Mouse (Mus musculus) embryonic facial prominence, embryonic 11.5 days (tissue): ENCODE results near the gene Ntmt1. TPM values are rescaled to one million over a fixed set of nuclear protein-coding genes. Genes with fewer than 3 reads are reported as not detected.

ENCODE experiments used
- ATAC-seq: fragments of 200-750 bp; cut with Nextera tagmentation; replicated peaks from 2 replicates; pipeline ENCODE4 v1.8.0; 2017; ENCODE audit warnings: low read depth; ENCODE audit not compliant: insufficient number of reproducible peaks, low FRiP score, low TSS enrichment
- DNase-seq: peaks from one replicate; pipeline ENCODE4 v3.0.0-alpha.2; 2015; ENCODE audit warnings: low spot score
- H3K27ac ChIP-seq: fragments of 300-500 bp; sonication (generic); replicated peaks from 2 replicates; pipeline ENCODE4 v1.5.1; 2014; ENCODE audit warnings: mild to moderate bottlenecking, low read depth, low read length, control low read depth
- H3K27me3 ChIP-seq: fragments of 300-500 bp; sonication (generic); 2 replicates; pipeline ENCODE4 v1.6.1; 2014; ENCODE audit warnings: mild to moderate bottlenecking, low read length, moderate library complexity, mixed read lengths; ENCODE audit not compliant: control insufficient read depth, insufficient read depth
- H3K36me3 ChIP-seq: fragments of 300-500 bp; sonication (generic); replicated peaks from 2 replicates; pipeline ENCODE4 v1.6.1; 2014; ENCODE audit warnings: low read depth, mild to moderate bottlenecking, low read length, moderate library complexity, mixed read lengths; ENCODE audit not compliant: control insufficient read depth, insufficient read depth
- H3K4me1 ChIP-seq: fragments of 300-500 bp; sonication (generic); 2 replicates; pipeline ENCODE4 v1.6.1; 2014; ENCODE audit warnings: low read length, mixed read lengths; ENCODE audit not compliant: control insufficient read depth, insufficient read depth
- H3K4me2 ChIP-seq: fragments of 300-500 bp; sonication (generic); 2 replicates; pipeline ENCODE4 v1.6.1; 2014; ENCODE audit warnings: low read depth, mild to moderate bottlenecking, control low read depth, low read length, moderate library complexity
- H3K4me3 ChIP-seq: fragments of 300-500 bp; sonication (generic); 2 replicates; pipeline ENCODE4 v1.5.1; 2014; ENCODE audit warnings: low read depth, low read length, control low read depth
- H3K9ac ChIP-seq: fragments of 300-500 bp; sonication (generic); replicated peaks from 2 replicates; pipeline ENCODE4 v1.6.1; 2014; ENCODE audit warnings: mild to moderate bottlenecking, control low read depth, low read length
- H3K9me3 ChIP-seq: fragments of 300-500 bp; sonication (generic); replicated peaks from 2 replicates; pipeline ENCODE4 v1.6.1; 2016; ENCODE audit warnings: mild to moderate bottlenecking, low read length, inconsistent platforms, mixed read lengths; ENCODE audit not compliant: control insufficient read depth
- WGBS: fragments of 180-500 bp; shearing (Covaris S2); extraction: QIAGEN DNeasy Blood & Tissue Kit; methylation state at CpG from one replicate; pipeline ENCODE4 v1.1.7; 2014; 5-methylcytosine and 5-hydroxymethylcytosine counted together
- polyA plus RNA-seq: library from polyadenylated mRNA; unstranded; fragments of >200 nt; fragmentation: Nextera tagmentation; extraction: Ambion mirVana; gene quantifications from 2 replicates; pipeline ENCODE4 v1.2.1, GENCODE M21; 2014

Ntmt1 gene
- polyA plus RNA-seq, 1 experiment from 2014 or later, result 98.9 TPM

DNA sequence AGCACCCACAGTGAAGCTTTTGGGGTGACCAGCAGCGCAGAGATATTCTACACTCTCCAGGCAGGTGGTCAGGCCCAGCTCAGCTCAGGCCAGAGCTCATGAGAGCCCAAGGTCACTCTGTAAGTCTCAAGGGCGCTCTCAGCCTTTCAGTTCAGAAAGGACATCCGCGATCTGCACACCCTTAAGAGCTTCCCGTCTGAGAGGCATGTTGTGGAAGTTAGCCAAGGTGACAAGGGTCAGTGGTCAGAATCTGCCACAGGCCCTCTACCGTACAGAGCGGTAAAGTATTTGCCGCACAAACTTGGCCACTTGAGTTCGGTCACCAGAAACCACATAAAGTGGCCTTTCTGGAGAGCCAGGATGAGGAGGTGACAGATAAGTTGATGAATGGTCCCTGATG is 55.9 kb downstream of the Ntmt1 start:
- no peak for DNase-seq
- Histone ChIP-seq H3K9me3 (no peaks in the 10 kb centered on the region), H3K27me3 (no peaks in the 10 kb centered on the region), H3K36me3 (no peaks in the 10 kb centered on the region), H3K27ac (peak overlapping the region; percentile 60; the same call in 1 of the 2 replicates), H3K4me2 (no peak overlapping the region), H3K9ac (no peak overlapping the region), H3K4me3 (no peak overlapping the region), H3K4me1 (peaks cover 13% of the 10 kb centered on the region)
- 56% methylated on average over 9 of the region's 9 CpGs for WGBS
- ATAC-seq, result no peak

GRCm38 (mm10) chr2:30864968-30865381 is 57.3 kb downstream of the Ntmt1 start:
- no peaks in the 10 kb centered on the region for H3K27me3 ChIP-seq
- peak; percentile 73 for DNase-seq
- peak overlapping the region; percentile 60 for H3K27ac ChIP-seq
- H3K4me1 ChIP-seq, result peaks cover 13% of the 10 kb centered on the region
- H3K9me3 ChIP-seq, result no peaks in the 10 kb centered on the region
- no peaks in the 10 kb centered on the region for H3K36me3 ChIP-seq
- peak; percentile 68; the same call in 1 of the 2 replicates for ATAC-seq
- H3K4me3 ChIP-seq, result peak overlapping the region; percentile 9; the same call in 1 of the 2 replicates
- peak overlapping the region; percentile 35 for H3K9ac ChIP-seq
- WGBS, result 2% methylated on average over 34 of the region's 35 CpGs
- peak overlapping the region; percentile 26 for H3K4me2 ChIP-seq

GRCm38 (mm10) chr2:30865426-30865825 is 57.8 kb downstream of the Ntmt1 start:
- H3K4me3 ChIP-seq, result no peak overlapping the region
- no peak overlapping the region for H3K9ac ChIP-seq
- no peaks in the 10 kb centered on the region for H3K9me3 ChIP-seq
- ATAC-seq, result 0 out of 2 replicates have a peak, but pooled peaks have one; percentile 40
- no peaks in the 10 kb centered on the region for H3K36me3 ChIP-seq
- DNase-seq, result no peak
- H3K4me2 ChIP-seq, result no peak overlapping the region; the same call in 1 of the 2 replicates
- H3K27me3 ChIP-seq, result no peaks in the 10 kb centered on the region
- 34% methylated on average over 3 of the region's 3 CpGs for WGBS
- peak overlapping the region; percentile 60 for H3K27ac ChIP-seq
- H3K4me1 ChIP-seq, result peaks cover 13% of the 10 kb centered on the region

DNA sequence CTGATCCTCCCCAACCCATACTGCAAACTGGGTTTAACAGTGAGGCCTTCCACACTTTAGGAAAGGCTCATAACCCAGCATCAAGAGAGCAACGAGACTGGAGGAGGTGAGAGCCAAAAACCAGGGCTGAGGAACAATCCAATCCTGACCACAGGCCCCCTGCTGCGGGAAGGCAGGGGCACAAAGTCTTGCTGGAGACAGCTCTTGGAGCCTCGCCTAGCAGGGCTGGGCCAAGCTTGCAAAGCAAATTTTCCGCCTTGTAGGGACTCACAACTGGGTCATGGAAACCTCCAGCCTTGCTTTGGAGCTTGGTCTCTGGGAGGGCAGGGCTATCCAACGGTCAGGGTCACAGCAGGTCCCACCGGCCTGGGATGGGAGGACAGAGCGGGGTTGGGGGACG is 63.2 kb downstream of the Ntmt1 start:
- no peak for DNase-seq
- Histone ChIP-seq H3K9ac (no peak overlapping the region; the same call in 1 of the 2 replicates), H3K9me3 (no peaks in the 10 kb centered on the region), H3K4me3 (no peak overlapping the region), H3K27me3 (no peaks in the 10 kb centered on the region), H3K4me2 (no peak overlapping the region), H3K4me1 (peaks cover 18% of the 10 kb centered on the region), H3K36me3 (no peaks in the 10 kb centered on the region), H3K27ac (0 out of 2 replicates have a peak overlapping the region, but pooled peaks have one; percentile 28)
- 71% methylated on average over 8 of the region's 8 CpGs for WGBS
- no peak for ATAC-seq

Other genes starting within 250 kb of the Ntmt1 start
- gene Cstad, start 212.8 kb upstream of the Ntmt1 start, polyA plus RNA-seq, result 1.9 TPM in 1 of 2 replicates, not detected in the other
- 1.8 and 3.6 TPM in 2 replicates for gene 1700001O22Rik, start 4.2 kb upstream of the Ntmt1 start, polyA plus RNA-seq
- gene Asb6, start 22.5 kb downstream of the Ntmt1 start, polyA plus RNA-seq, result 27.6 and 35.7 TPM in 2 replicates
- 106 and 109 TPM in 2 replicates for gene Prrx2, start 27.1 kb downstream of the Ntmt1 start, polyA plus RNA-seq
- 9.1 and 9.3 TPM in 2 replicates for gene Ptges, start 122.0 kb downstream of the Ntmt1 start, polyA plus RNA-seq
- gene Tor1b, start 145.1 kb downstream of the Ntmt1 start, polyA plus RNA-seq, result 26.0 and 28.4 TPM in 2 replicates
- gene Tor1a, start 160.1 kb downstream of the Ntmt1 start, polyA plus RNA-seq, result 84.8 and 86.6 TPM in 2 replicates
- gene BC005624, start 174.4 kb downstream of the Ntmt1 start, polyA plus RNA-seq, result 54.0 and 58.8 TPM in 2 replicates
- gene Usp20, start 174.5 kb downstream of the Ntmt1 start, polyA plus RNA-seq, result 9.3 and 10.4 TPM in 2 replicates